Mouse (Mus musculus) limb, embryonic 10.5 days (tissue): ENCODE measurements around the gene Plekha6. TPM values are rescaled to one million over a fixed set of nuclear protein-coding genes. Genes with fewer than 3 reads are reported as not detected.
A peak's percentile ranks its signal among the peaks of the same experiment; 100 is the strongest.

ENCODE experiments used
- DNase-seq: peaks from one replicate; pipeline ENCODE4 v3.0.0-alpha.2; 2017; ENCODE audit warnings: low spot score
- H3K27ac ChIP-seq: fragments of 300-500 bp; sonication (generic); 2 replicates; pipeline ENCODE4 v1.5.1; 2016; ENCODE audit warnings: mild to moderate bottlenecking
- H3K27me3 ChIP-seq: fragments of 300-500 bp; sonication (generic); 2 replicates; pipeline ENCODE4 v1.6.1; 2016; ENCODE audit warnings: low read depth, mild to moderate bottlenecking; ENCODE audit not compliant: poor library complexity, severe bottlenecking
- H3K36me3 ChIP-seq: fragments of 300-500 bp; sonication (generic); 2 replicates; pipeline ENCODE4 v1.6.1; 2016; ENCODE audit warnings: mild to moderate bottlenecking, moderate library complexity
- H3K4me1 ChIP-seq: fragments of 300-500 bp; sonication (generic); 2 replicates; pipeline ENCODE4 v1.6.1; 2016
- H3K4me3 ChIP-seq: fragments of 300-500 bp; sonication (generic); 2 replicates; pipeline ENCODE4 v1.5.1; 2016; ENCODE audit warnings: mild to moderate bottlenecking, moderate library complexity
- H3K9me3 ChIP-seq: fragments of 300-500 bp; sonication (generic); replicated peaks from 2 replicates; pipeline ENCODE4 v1.6.1; 2016; ENCODE audit warnings: mild to moderate bottlenecking
- WGBS: fragments of 180-500 bp; shearing (Covaris S2); methylation state at CpG from one replicate; pipeline ENCODE4 v1.1.7; 2016; 5-methylcytosine and 5-hydroxymethylcytosine counted together
- polyA plus RNA-seq: library from polyadenylated mRNA; unstranded; fragments of >200 nt; fragmentation: Nextera tagmentation; extraction: Ambion mirVana; gene quantifications from 2 replicates; pipeline ENCODE4 v1.2.1, GENCODE M21; 2016

Gene Plekha6
- polyA plus RNA-seq, 1 experiment from 2014 or later: 1.4 TPM

GRCm38 (mm10) chr1:133152213-133152612 lies 11.8 kb upstream of the Plekha6 start:
- no peaks in the 10 kb centered on the region for H3K36me3 ChIP-seq
- WGBS: 94% methylated on average over 3 of the region's 3 CpGs
- no peaks in the 10 kb centered on the region for H3K9me3 ChIP-seq
- no peak overlapping the region for H3K27ac ChIP-seq
- no peaks in the 10 kb centered on the region for H3K27me3 ChIP-seq
- H3K4me1 ChIP-seq: no peaks in the 10 kb centered on the region
- no peak for DNase-seq
- H3K4me3 ChIP-seq: no peak overlapping the region

- no peak for DNase-seq
- no peaks in the 10 kb centered on the region for H3K36me3 ChIP-seq
- H3K4me3 ChIP-seq: no peak overlapping the region
- H3K27ac ChIP-seq: no peak overlapping the region
- peaks cover 13% of the 10 kb centered on the region for H3K27me3 ChIP-seq
- peaks cover 5% of the 10 kb centered on the region for H3K4me1 ChIP-seq
- no peaks in the 10 kb centered on the region for H3K9me3 ChIP-seq
- WGBS: 84% methylated on average over 6 of the region's 6 CpGs
These were observed 8.7 kb upstream of the Plekha6 start for GRCm38 (mm10) chr1:133155270-133155669.

- H3K4me1 ChIP-seq: peaks cover 13% of the 10 kb centered on the region
- no peak overlapping the region for H3K4me3 ChIP-seq
- H3K9me3 ChIP-seq: no peaks in the 10 kb centered on the region
- no peaks in the 10 kb centered on the region for H3K36me3 ChIP-seq
- no peak for DNase-seq
- peaks cover 52% of the 10 kb centered on the region for H3K27me3 ChIP-seq
- H3K27ac ChIP-seq: no peak overlapping the region
- WGBS: 65% methylated on average over 7 of the region's 7 CpGs
These were observed 4.9 kb upstream of the Plekha6 start for GRCm38 (mm10) chr1:133159128-133159564.

- no peaks in the 10 kb centered on the region for H3K9me3 ChIP-seq
- peaks cover 75% of the 10 kb centered on the region for H3K27me3 ChIP-seq
- H3K27ac ChIP-seq: no peak overlapping the region
- no peak for DNase-seq
- WGBS: 63% methylated on average over 4 of the region's 4 CpGs
- no peaks in the 10 kb centered on the region for H3K36me3 ChIP-seq
- no peak overlapping the region for H3K4me3 ChIP-seq
- H3K4me1 ChIP-seq: peaks cover 21% of the 10 kb centered on the region
These were observed 2.5 kb upstream of the Plekha6 start for GRCm38 (mm10) chr1:133161559-133161958.

GRCm38 (mm10) chr1:133162046-133162445 lies 2.0 kb upstream of the Plekha6 start:
- no peak for DNase-seq
- Histone ChIP-seq H3K9me3 (no peaks in the 10 kb centered on the region), H3K27me3 (peaks cover 80% of the 10 kb centered on the region), H3K4me1 (peaks cover 21% of the 10 kb centered on the region), H3K27ac (no peak overlapping the region), H3K4me3 (no peak overlapping the region), H3K36me3 (no peaks in the 10 kb centered on the region)
- 74% methylated on average over 10 of the region's 10 CpGs for WGBS

- DNase-seq: no peak
- no peak overlapping the region for H3K4me3 ChIP-seq
- WGBS: 58% methylated on average over 8 of the region's 8 CpGs
- H3K27me3 ChIP-seq: peaks cover 85% of the 10 kb centered on the region
- no peaks in the 10 kb centered on the region for H3K36me3 ChIP-seq
- no peak overlapping the region for H3K27ac ChIP-seq
- H3K4me1 ChIP-seq: peaks cover 21% of the 10 kb centered on the region
- H3K9me3 ChIP-seq: no peaks in the 10 kb centered on the region
These were observed 1.0 kb upstream of the Plekha6 start for GRCm38 (mm10) chr1:133162981-133163380.

GRCm38 (mm10) chr1:133164591-133165011 lies 591 bp downstream of the Plekha6 start:
- Histone ChIP-seq H3K36me3 (no peaks in the 10 kb centered on the region), H3K27me3 (peaks cover 94% of the 10 kb centered on the region), H3K27ac (no peak overlapping the region; the same call in 1 of the 2 replicates), H3K4me1 (peaks cover 22% of the 10 kb centered on the region), H3K9me3 (no peaks in the 10 kb centered on the region), H3K4me3 (peak overlapping the region; percentile 64)
- DNase-seq: peak; percentile 54
- WGBS: under 1% methylated on average over 10 of the region's 10 CpGs

GRCm38 (mm10) chr1:133165111-133165510 lies 1.1 kb downstream of the Plekha6 start:
- WGBS: 29% methylated on average over 11 of the region's 11 CpGs
- Histone ChIP-seq H3K36me3 (no peaks in the 10 kb centered on the region), H3K27ac (no peak overlapping the region), H3K4me3 (no peak overlapping the region), H3K9me3 (no peaks in the 10 kb centered on the region), H3K27me3 (peaks cover 96% of the 10 kb centered on the region), H3K4me1 (peaks cover 22% of the 10 kb centered on the region)
- no peak for DNase-seq

- Histone ChIP-seq H3K4me1 (peaks cover 20% of the 10 kb centered on the region), H3K27ac (no peak overlapping the region), H3K36me3 (no peaks in the 10 kb centered on the region), H3K9me3 (no peaks in the 10 kb centered on the region), H3K4me3 (no peak overlapping the region), H3K27me3 (peaks cover 88% of the 10 kb centered on the region)
- 50% methylated on average over 19 of the region's 19 CpGs for WGBS
- no peak for DNase-seq
These were observed 4.5 kb downstream of the Plekha6 start for GRCm38 (mm10) chr1:133168318-133169060.

GRCm38 (mm10) chr1:133170196-133170595 lies 6.2 kb downstream of the Plekha6 start:
- Histone ChIP-seq H3K27ac (no peak overlapping the region), H3K27me3 (peaks cover 71% of the 10 kb centered on the region)
- WGBS: 84% methylated on average over 8 of the region's 8 CpGs

GRCm38 (mm10) chr1:133171357-133171756 lies 7.3 kb downstream of the Plekha6 start:
- H3K4me1 ChIP-seq: peaks cover 5% of the 10 kb centered on the region; the same call in 1 of the 2 replicates
- no peaks in the 10 kb centered on the region for H3K9me3 ChIP-seq
- DNase-seq: no peak
- H3K27ac ChIP-seq: no peak overlapping the region
- WGBS: 92% methylated on average over 9 of the region's 9 CpGs
- H3K27me3 ChIP-seq: peaks cover 61% of the 10 kb centered on the region
- no peaks in the 10 kb centered on the region for H3K36me3 ChIP-seq
- no peak overlapping the region for H3K4me3 ChIP-seq

More at GRCm38 (mm10) chr1:133170196-133170595, 6.2 kb downstream of the Plekha6 start:
- Histone ChIP-seq H3K36me3 (no peaks in the 10 kb centered on the region), H3K9me3 (no peaks in the 10 kb centered on the region), H3K4me3 (no peak overlapping the region), H3K4me1 (peaks cover 5% of the 10 kb centered on the region; the same call in 1 of the 2 replicates)
- no peak for DNase-seq

- H3K9me3 ChIP-seq: no peaks in the 10 kb centered on the region
- WGBS: 82% methylated on average over 6 of the region's 6 CpGs
- no peak overlapping the region for H3K4me3 ChIP-seq
- peaks cover 47% of the 10 kb centered on the region for H3K27me3 ChIP-seq
- no peaks in the 10 kb centered on the region for H3K4me1 ChIP-seq
- DNase-seq: no peak
- no peaks in the 10 kb centered on the region for H3K36me3 ChIP-seq
- H3K27ac ChIP-seq: no peak overlapping the region
These were observed 11.1 kb downstream of the Plekha6 start for GRCm38 (mm10) chr1:133175150-133175549.

- H3K36me3 ChIP-seq: no peaks in the 10 kb centered on the region
- DNase-seq: peak; percentile 71
- 57% methylated on average over 8 of the region's 8 CpGs for WGBS
- H3K27me3 ChIP-seq: peaks cover 47% of the 10 kb centered on the region
- H3K4me3 ChIP-seq: no peak overlapping the region
- peaks cover 19% of the 10 kb centered on the region for H3K4me1 ChIP-seq
- H3K9me3 ChIP-seq: no peaks in the 10 kb centered on the region
- H3K27ac ChIP-seq: no peak overlapping the region
These were observed 13.6 kb downstream of the Plekha6 start for GRCm38 (mm10) chr1:133177480-133178172.
